Mouse (Mus musculus): Measurements from ENCODE around the gene Oma1. TPM values are rescaled to one million over a fixed set of nuclear protein-coding genes. Genes with fewer than 3 reads are reported as not detected.

The Oma1 gene
- polyA plus RNA-seq (2012; rRNA removed) = 12.8 and 20.5 TPM in 2 replicates

DNA sequence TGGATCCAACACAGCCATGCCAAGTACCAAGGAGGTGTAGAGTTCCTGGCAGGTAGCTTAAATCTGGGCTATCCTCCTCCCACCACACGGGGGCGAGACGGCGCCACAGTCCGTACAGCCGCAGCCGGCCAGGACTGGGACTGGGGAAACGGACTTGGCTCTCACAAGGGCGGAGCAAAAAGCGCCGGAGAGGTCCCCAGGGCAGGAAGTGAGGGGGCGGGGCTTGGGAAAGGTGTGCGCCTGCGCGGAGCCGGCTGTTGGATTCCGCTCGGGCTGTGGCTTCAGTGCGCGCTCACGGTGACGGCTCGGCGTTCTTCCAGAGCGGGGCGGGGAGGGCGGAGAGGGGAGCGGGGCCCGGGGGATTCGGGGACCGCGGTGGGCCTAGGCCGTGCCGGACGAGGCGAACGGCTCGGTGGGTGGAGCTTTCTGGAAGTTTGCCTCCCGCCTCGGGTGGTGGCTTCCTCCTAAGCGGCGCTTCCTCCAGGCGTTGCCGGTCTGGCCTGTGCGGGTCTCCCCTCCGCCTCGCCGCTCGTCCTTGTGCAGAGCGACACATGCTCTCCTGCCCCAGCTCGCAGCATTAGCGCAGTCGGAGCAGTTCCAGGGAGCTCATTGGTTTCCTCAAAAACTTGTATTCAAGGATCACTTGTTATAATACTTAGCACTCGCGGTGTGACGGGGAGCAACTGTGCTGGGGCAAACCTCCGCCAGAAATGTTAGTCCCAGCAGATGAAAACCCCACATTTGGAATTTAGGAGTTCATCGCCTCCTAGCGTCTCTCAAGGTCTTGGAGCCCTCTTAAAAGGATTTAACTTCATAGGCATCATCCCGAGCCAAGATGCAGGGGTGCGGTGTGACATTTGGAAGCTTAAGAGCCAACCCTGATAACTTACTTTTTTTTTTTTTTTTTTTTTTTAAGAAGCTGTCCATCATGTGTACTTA, at the start of gene Oma1:
Gene Oma1 (plus strand): TSS at position 226 of the 939 bp plus-strand sequence.

DNA sequence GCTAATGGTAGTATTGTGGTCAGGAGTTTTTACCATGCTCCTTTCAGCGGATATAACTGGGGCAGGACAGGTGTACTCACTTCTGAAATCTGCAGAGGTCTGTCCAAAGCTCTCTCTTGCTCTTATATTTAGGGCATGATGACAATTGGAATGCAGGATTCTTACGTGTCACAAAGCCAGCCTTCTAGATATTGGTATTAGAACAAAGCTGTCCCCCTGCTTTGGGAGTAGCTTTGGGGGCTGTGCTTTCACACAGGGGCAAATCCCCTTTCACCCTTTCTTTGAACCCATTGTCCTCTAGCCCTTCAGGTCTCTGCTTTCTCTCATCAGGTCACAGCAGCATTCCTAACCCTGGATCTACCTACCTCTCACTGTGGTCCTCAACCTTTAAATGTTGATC, 22.8 kb upstream of the Oma1 start, which contains the start of gene 4921539E11Rik:
Gene 4921539E11Rik (minus strand): TSS at position 101 of the 400 bp plus-strand sequence.

Other genes starting within 250 kb of the Oma1 start
- gene Mier1, start 199.4 kb upstream of the Oma1 start, polyA plus RNA-seq (2012; rRNA removed) = 10.6 and 11.5 TPM in 2 replicates
- 0.36 and 0.76 TPM in 2 replicates for gene Wdr78, start 199.3 kb upstream of the Oma1 start, polyA plus RNA-seq (2012; rRNA removed)
- 12.0 and 14.5 TPM in 2 replicates for gene Slc35d1, start 98.6 kb upstream of the Oma1 start, polyA plus RNA-seq (2012; rRNA removed)
- not detected in 2 replicates for gene 4921539E11Rik, start 22.9 kb upstream of the Oma1 start, polyA plus RNA-seq (2012; rRNA removed)

Data from colon, adult 2 months (tissue).